Mouse (Mus musculus) forebrain, embryonic 11.5 days (tissue): ENCODE results near the gene Ets1. TPM values are rescaled to one million over a fixed set of nuclear protein-coding genes. Genes with fewer than 3 reads are reported as not detected.

Experiments used
- ATAC-seq: fragments of 200-750 bp; cut with Nextera tagmentation; replicated peaks from 2 replicates; pipeline ENCODE4 v1.8.0; 2017; ENCODE audit warnings: moderate TSS enrichment; ENCODE audit not compliant: low FRiP score
- DNase-seq: peaks from one replicate; pipeline ENCODE4 v3.0.0-alpha.2; 2017; ENCODE audit warnings: low spot score
- H3K27ac ChIP-seq: fragments of 300-500 bp; sonication (generic); 2 replicates; pipeline ENCODE4 v1.5.1; 2014; ENCODE audit warnings: low read depth, low read length
- H3K27me3 ChIP-seq: fragments of 300-500 bp; sonication (generic); 2 replicates; pipeline ENCODE4 v1.6.1; 2014; ENCODE audit warnings: mild to moderate bottlenecking, low read length, mixed read lengths; ENCODE audit not compliant: control insufficient read depth, insufficient read depth
- H3K36me3 ChIP-seq: fragments of 300-500 bp; sonication (generic); 2 replicates; pipeline ENCODE4 v1.6.1; 2014; ENCODE audit warnings: mild to moderate bottlenecking, low read length, moderate library complexity, mixed read lengths; ENCODE audit not compliant: control insufficient read depth, insufficient read depth
- H3K4me1 ChIP-seq: fragments of 300-500 bp; sonication (generic); replicated peaks from 2 replicates; pipeline ENCODE4 v1.6.1; 2014; ENCODE audit warnings: low read length, mixed read lengths; ENCODE audit not compliant: control insufficient read depth, insufficient read depth
- H3K4me2 ChIP-seq: fragments of 300-500 bp; sonication (generic); 2 replicates; pipeline ENCODE4 v1.6.1; 2014; ENCODE audit warnings: low read depth, mild to moderate bottlenecking, low read length, moderate library complexity, mixed read lengths; ENCODE audit not compliant: severe bottlenecking
- H3K4me3 ChIP-seq: fragments of 300-500 bp; sonication (generic); 2 replicates; pipeline ENCODE4 v1.5.1; 2014; ENCODE audit warnings: low read depth, low read length
- H3K9ac ChIP-seq: fragments of 300-500 bp; sonication (generic); 2 replicates; pipeline ENCODE4 v1.6.1; 2014; ENCODE audit warnings: low read length
- H3K9me3 ChIP-seq: fragments of 300-500 bp; sonication (generic); 2 replicates; pipeline ENCODE4 v1.6.1; 2016; ENCODE audit warnings: low read length, mixed read lengths; ENCODE audit not compliant: control insufficient read depth
- WGBS: fragments of 180-500 bp; shearing (Covaris S2); extraction: QIAGEN DNeasy Blood & Tissue Kit; methylation state at CpG from one replicate; pipeline ENCODE4 v1.1.7; 2014; 5-methylcytosine and 5-hydroxymethylcytosine counted together
- polyA plus RNA-seq: library from polyadenylated mRNA; unstranded; fragments of >200 nt; fragmentation: Nextera tagmentation; extraction: Ambion mirVana; gene quantifications from 2 replicates; pipeline ENCODE4 v1.2.1, GENCODE M21; 2014

Ets1 gene
- polyA plus RNA-seq, 1 experiment from 2014 or later: 22.6 TPM

DNA sequence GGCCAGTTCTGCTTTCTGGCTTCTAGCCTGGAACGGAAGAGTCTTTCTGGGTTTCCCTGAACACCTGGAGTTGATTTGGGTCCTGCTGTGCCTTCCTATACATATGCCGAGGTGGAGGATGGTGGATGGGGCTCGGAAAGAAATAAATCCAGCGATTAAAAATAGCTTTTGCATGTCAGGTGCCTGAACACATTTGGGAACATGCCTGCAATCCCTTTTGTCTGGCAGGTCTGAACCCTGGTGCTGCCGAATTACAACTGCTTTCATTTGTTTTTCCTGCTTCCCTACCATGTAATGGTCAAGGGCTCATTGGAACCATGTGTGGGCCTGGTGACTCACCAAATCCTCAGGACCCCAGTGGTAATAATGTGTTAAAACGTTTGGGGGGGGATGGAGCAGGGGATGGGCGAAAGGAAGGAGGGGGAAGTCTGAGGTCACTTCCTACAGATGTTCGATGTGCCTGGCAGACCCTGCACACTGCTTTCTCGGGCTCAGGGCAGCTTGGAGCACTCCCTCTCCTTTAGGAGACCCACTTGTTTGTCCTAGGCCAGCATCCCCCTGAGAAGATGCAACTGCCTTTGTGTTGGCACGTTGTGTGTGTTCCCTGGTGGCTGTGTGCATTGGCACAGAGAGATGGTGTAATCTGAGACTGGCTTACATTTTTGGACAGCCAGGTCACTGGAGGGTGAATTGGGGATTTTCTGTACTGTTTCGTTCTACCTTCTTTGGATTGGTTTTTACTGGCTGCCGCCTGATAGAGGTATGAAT is 84.4 kb downstream of the Ets1 start:
- no peaks in the 10 kb centered on the region for H3K9me3 ChIP-seq
- WGBS: 49% methylated on average over 12 of the region's 12 CpGs
- H3K27me3 ChIP-seq: no peaks in the 10 kb centered on the region
- H3K36me3 ChIP-seq: no peaks in the 10 kb centered on the region
- H3K4me3 ChIP-seq: no peak overlapping the region
- no peak overlapping the region for H3K9ac ChIP-seq
- ATAC-seq (no peak), DNase-seq (no peak)
- no peak overlapping the region for H3K4me2 ChIP-seq
- no peak overlapping the region for H3K27ac ChIP-seq
- H3K4me1 ChIP-seq: peaks cover 5% of the 10 kb centered on the region; the same call in 1 of the 2 replicates

DNA sequence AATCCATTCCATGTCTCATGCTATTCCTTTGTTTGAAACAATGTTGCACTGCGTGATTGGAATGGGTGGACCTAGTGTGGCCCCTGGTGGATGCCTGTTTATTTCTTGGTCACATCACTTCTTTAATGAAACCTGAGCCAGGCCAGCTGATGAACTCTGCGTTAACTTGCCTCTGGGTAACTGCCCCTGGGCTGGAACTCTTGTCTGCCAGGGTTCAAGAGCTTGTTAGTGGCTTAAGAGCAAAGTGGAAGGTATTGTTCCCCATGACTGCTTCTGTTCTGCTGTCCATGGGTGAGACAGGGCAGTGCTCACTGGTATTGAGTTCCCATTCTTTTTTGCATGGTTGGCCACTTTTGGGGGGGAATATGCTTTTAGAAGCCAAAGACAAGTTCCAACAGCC is 85.1 kb downstream of the Ets1 start:
- Histone ChIP-seq H3K36me3 (no peaks in the 10 kb centered on the region), H3K9me3 (no peaks in the 10 kb centered on the region), H3K27me3 (no peaks in the 10 kb centered on the region), H3K4me3 (no peak overlapping the region), H3K9ac (no peak overlapping the region), H3K27ac (no peak overlapping the region), H3K4me1 (0 out of 2 replicates have a peak, but pooled peaks cover 2% of the 10 kb centered on the region), H3K4me2 (no peak overlapping the region)
- 35% methylated on average over 2 of the region's 2 CpGs for WGBS
- DNase-seq: no peak
- ATAC-seq: no peak

DNA sequence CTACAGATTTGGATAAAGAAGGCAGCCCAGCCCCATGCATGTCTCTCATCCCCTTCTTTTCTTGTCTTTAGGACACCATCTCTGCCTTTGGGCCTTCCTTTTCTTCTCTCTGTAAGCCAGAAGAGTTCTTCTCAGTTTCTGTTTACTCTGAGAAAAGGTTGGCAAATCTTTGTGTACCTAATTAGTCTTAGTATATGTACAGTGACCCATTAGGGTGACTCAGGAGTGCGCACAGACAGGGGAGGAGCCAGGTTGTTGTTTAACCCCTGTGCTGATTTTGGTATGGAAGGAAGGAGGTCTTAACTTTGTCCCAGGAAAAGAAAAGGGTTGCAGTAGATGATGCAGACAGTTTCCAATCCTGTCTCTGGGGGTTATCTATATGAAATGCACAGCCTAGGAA is 86.2 kb downstream of the Ets1 start:
- no peaks in the 10 kb centered on the region for H3K27me3 ChIP-seq
- H3K9ac ChIP-seq: no peak overlapping the region
- H3K9me3 ChIP-seq: no peaks in the 10 kb centered on the region
- H3K27ac ChIP-seq: no peak overlapping the region
- H3K4me1 ChIP-seq: 0 out of 2 replicates have a peak, but pooled peaks cover 2% of the 10 kb centered on the region
- ATAC-seq (no peak), DNase-seq (no peak)
- no peaks in the 10 kb centered on the region for H3K36me3 ChIP-seq
- H3K4me3 ChIP-seq: no peak overlapping the region
- 89% methylated on average over 1 of the region's 1 CpGs for WGBS
- no peak overlapping the region for H3K4me2 ChIP-seq

DNA sequence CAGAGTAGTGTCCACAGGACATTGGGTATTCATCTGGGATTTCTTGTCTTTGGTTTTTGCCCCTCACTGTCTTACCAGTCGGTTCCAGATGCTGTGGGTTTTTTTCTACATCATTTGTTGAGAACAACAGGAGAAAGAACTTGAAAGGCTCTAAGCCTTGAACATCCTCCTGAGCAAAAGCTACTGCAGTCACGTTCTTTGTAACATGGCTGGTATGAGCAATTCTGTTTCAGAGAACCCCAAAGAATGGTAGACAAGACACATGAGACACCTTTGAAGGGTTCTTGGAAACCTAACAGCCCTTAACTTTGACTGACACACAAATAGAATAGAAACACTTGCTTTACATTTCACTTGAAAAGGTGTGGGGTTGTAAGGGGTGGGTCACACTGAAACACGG is 86.9 kb downstream of the Ets1 start:
- WGBS: 75% methylated on average over 3 of the region's 3 CpGs
- no peak for ATAC-seq

DNA sequence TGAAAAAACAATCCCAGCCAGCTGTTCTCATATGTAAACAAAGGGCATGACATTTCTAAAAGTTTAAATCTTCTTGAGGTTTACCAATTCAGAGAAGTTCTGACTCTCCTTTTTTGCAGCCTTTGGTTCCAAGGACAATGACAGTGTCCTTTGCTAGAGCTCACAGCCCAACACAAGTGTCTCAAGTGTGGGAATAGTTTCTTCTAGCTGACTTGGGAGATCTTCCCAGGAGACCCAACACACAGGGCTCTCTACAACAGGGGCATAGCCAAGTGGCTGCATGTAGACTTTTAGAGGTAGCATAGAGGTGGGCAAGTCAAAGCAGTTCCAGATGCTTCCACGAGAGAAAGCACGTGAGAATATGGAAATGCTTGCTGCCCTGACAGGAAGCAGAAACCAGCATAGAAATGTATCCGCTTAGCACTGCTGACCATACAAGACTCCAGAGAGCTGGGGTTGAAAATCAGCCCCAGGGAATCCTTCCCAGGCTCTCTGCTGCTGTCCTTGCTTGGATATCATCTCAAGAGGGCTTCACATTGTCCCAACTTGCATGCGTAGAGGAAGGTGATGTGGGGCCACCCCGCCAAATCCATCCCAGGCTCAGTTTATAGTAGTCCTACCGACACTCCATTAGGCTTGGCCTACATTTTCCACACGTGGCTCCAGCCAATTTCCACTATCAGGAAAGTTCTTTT is 88.3 kb downstream of the Ets1 start:
- Histone ChIP-seq H3K27me3 (no peaks in the 10 kb centered on the region), H3K4me3 (no peak overlapping the region), H3K9me3 (no peaks in the 10 kb centered on the region), H3K4me2 (no peak overlapping the region), H3K4me1 (0 out of 2 replicates have a peak, but pooled peaks cover 5% of the 10 kb centered on the region), H3K27ac (no peak overlapping the region), H3K9ac (no peak overlapping the region), H3K36me3 (no peaks in the 10 kb centered on the region)
- WGBS: 88% methylated on average over 7 of the region's 7 CpGs
- ATAC-seq (no peak), DNase-seq (no peak)

More for the DNA sequence above, 86.9 kb downstream of the Ets1 start:
- H3K9ac ChIP-seq: no peak overlapping the region
- no peaks in the 10 kb centered on the region for H3K27me3 ChIP-seq
- H3K27ac ChIP-seq: no peak overlapping the region
- no peak for DNase-seq
- H3K36me3 ChIP-seq: no peaks in the 10 kb centered on the region
- H3K4me3 ChIP-seq: no peak overlapping the region
- H3K9me3 ChIP-seq: no peaks in the 10 kb centered on the region
- H3K4me1 ChIP-seq: 0 out of 2 replicates have a peak, but pooled peaks cover 2% of the 10 kb centered on the region
- H3K4me2 ChIP-seq: no peak overlapping the region

DNA sequence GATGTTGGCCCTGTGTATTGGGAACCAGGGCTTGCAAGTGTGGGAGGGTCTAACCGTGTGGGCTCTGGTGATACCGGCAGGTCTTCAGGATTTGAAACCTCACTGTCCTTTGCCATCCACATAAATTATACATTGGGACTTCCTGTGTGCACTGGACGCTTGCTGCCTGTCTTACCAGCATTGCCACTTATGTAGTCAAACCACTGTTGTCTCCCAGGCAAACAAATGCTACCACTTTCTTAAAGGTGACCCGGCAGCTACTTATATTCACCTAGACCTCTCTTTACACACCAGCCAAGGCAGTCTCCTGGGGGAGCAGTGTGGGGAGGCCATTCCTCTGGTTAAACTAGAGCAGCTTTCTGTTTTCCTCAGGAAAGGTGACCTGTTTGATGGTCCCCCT is 89.9 kb downstream of the Ets1 start:
- Histone ChIP-seq H3K4me1 (0 out of 2 replicates have a peak, but pooled peaks cover 3% of the 10 kb centered on the region), H3K36me3 (no peaks in the 10 kb centered on the region), H3K4me3 (no peak overlapping the region), H3K9me3 (no peaks in the 10 kb centered on the region), H3K27ac (no peak overlapping the region), H3K27me3 (no peaks in the 10 kb centered on the region), H3K4me2 (no peak overlapping the region), H3K9ac (no peak overlapping the region)
- no peak for ATAC-seq
- 93% methylated on average over 4 of the region's 4 CpGs for WGBS
- no peak for DNase-seq

DNA sequence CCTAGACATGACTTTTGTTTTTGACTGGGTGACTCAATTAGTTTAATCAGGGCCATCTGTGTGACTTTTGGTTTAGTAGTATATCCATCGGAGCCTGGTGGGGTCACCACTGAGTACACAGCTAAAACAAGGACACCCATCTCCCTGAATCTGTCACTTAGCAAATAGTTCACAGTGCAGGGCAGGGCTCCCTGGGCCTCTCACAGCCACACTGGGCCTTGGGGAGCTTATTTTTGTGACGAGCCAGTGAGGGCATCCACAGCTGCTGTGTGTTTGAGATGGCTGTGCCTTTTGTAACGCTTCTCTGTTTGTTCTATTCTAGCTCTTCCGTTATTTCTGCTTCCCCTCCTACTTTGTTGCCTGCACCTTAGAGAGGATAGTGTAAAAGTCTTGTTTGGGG is 90.6 kb downstream of the Ets1 start:
- DNase-seq (no peak), ATAC-seq (no peak)
- H3K4me3 ChIP-seq: no peak overlapping the region
- H3K9me3 ChIP-seq: no peaks in the 10 kb centered on the region
- H3K36me3 ChIP-seq: no peaks in the 10 kb centered on the region
- H3K9ac ChIP-seq: no peak overlapping the region
- 0 out of 2 replicates have a peak, but pooled peaks cover 3% of the 10 kb centered on the region for H3K4me1 ChIP-seq
- no peaks in the 10 kb centered on the region for H3K27me3 ChIP-seq
- no peak overlapping the region for H3K27ac ChIP-seq
- H3K4me2 ChIP-seq: no peak overlapping the region
- 81% methylated on average over 4 of the region's 4 CpGs for WGBS

DNA sequence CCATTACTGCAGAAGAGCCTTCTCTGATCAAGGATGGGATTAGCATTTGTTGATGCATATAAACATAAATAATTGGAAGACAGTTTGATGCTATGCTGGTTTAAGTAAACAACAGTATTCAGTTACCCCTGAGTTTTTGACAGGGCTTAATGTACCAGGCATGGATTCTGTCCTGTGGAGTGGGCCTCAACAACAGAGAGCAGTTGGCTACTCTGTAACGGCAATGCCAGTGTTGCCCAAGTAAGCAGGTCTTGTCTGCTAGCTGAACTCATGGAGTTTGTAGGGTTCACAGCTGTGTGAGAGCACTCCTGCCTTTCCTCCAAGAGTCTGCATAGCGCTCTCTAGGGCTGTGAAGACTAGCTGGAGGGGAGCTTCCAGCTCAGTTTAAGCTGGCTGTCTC is 91.0 kb downstream of the Ets1 start:
- no peaks in the 10 kb centered on the region for H3K36me3 ChIP-seq
- H3K27me3 ChIP-seq: no peaks in the 10 kb centered on the region
- no peak overlapping the region for H3K4me2 ChIP-seq
- WGBS: 91% methylated on average over 2 of the region's 2 CpGs
- H3K4me1 ChIP-seq: 0 out of 2 replicates have a peak, but pooled peaks cover 3% of the 10 kb centered on the region
- no peak for DNase-seq
- no peaks in the 10 kb centered on the region for H3K9me3 ChIP-seq
- H3K9ac ChIP-seq: no peak overlapping the region
- ATAC-seq: no peak
- H3K27ac ChIP-seq: no peak overlapping the region
- H3K4me3 ChIP-seq: no peak overlapping the region
